Mouse (Mus musculus) forebrain, embryonic 11.5 days (tissue): ENCODE results near the gene Rbks. TPM values are rescaled to one million over a fixed set of nuclear protein-coding genes. Genes with fewer than 3 reads are reported as not detected.

Source experiments
- ATAC-seq: fragments of 200-750 bp; cut with Nextera tagmentation; replicated peaks from 2 replicates; pipeline ENCODE4 v1.8.0; 2017; ENCODE audit warnings: moderate TSS enrichment; ENCODE audit not compliant: low FRiP score
- DNase-seq: peaks from one replicate; pipeline ENCODE4 v3.0.0-alpha.2; 2017; ENCODE audit warnings: low spot score
- H3K27ac ChIP-seq: fragments of 300-500 bp; sonication (generic); 2 replicates; pipeline ENCODE4 v1.5.1; 2014; ENCODE audit warnings: low read depth, low read length
- H3K27me3 ChIP-seq: fragments of 300-500 bp; sonication (generic); 2 replicates; pipeline ENCODE4 v1.6.1; 2014; ENCODE audit warnings: mild to moderate bottlenecking, low read length, mixed read lengths; ENCODE audit not compliant: control insufficient read depth, insufficient read depth
- H3K36me3 ChIP-seq: fragments of 300-500 bp; sonication (generic); 2 replicates; pipeline ENCODE4 v1.6.1; 2014; ENCODE audit warnings: mild to moderate bottlenecking, low read length, moderate library complexity, mixed read lengths; ENCODE audit not compliant: control insufficient read depth, insufficient read depth
- H3K4me1 ChIP-seq: fragments of 300-500 bp; sonication (generic); replicated peaks from 2 replicates; pipeline ENCODE4 v1.6.1; 2014; ENCODE audit warnings: low read length, mixed read lengths; ENCODE audit not compliant: control insufficient read depth, insufficient read depth
- H3K4me2 ChIP-seq: fragments of 300-500 bp; sonication (generic); 2 replicates; pipeline ENCODE4 v1.6.1; 2014; ENCODE audit warnings: low read depth, mild to moderate bottlenecking, low read length, moderate library complexity, mixed read lengths; ENCODE audit not compliant: severe bottlenecking
- H3K4me3 ChIP-seq: fragments of 300-500 bp; sonication (generic); 2 replicates; pipeline ENCODE4 v1.5.1; 2014; ENCODE audit warnings: low read depth, low read length
- H3K9ac ChIP-seq: fragments of 300-500 bp; sonication (generic); 2 replicates; pipeline ENCODE4 v1.6.1; 2014; ENCODE audit warnings: low read length
- H3K9me3 ChIP-seq: fragments of 300-500 bp; sonication (generic); 2 replicates; pipeline ENCODE4 v1.6.1; 2016; ENCODE audit warnings: low read length, mixed read lengths; ENCODE audit not compliant: control insufficient read depth
- WGBS: fragments of 180-500 bp; shearing (Covaris S2); extraction: QIAGEN DNeasy Blood & Tissue Kit; methylation state at CpG from one replicate; pipeline ENCODE4 v1.1.7; 2014; 5-methylcytosine and 5-hydroxymethylcytosine counted together
- polyA plus RNA-seq: library from polyadenylated mRNA; unstranded; fragments of >200 nt; fragmentation: Nextera tagmentation; extraction: Ambion mirVana; gene quantifications from 2 replicates; pipeline ENCODE4 v1.2.1, GENCODE M21; 2014

Gene Rbks
- polyA plus RNA-seq, result 3.2 and 3.4 TPM in 2 replicates

- H3K9ac ChIP-seq, result peak within 1 kb of the TSS; percentile 77
- ATAC-seq, result peak; percentile 67; the same call in 1 of the 2 replicates
- H3K27ac ChIP-seq, result peak within 1 kb of the TSS; percentile 66
- 8% methylated on average over 18 of the region's 18 CpGs for WGBS
- H3K27me3 ChIP-seq, result no peaks in the 10 kb centered on the region
- no peaks in the 10 kb centered on the region for H3K4me1 ChIP-seq
- no peaks in the 10 kb centered on the region for H3K36me3 ChIP-seq
- H3K4me3 ChIP-seq, result peak within 1 kb of the TSS; percentile 72
- no peak for DNase-seq
- H3K9me3 ChIP-seq, result no peaks in the 10 kb centered on the region
- peak within 1 kb of the TSS; percentile 67 for H3K4me2 ChIP-seq
These were observed at the start of gene Rbks for GRCm38 (mm10) chr5:31696971-31697643. Gene Rbks, minus strand, starts transcription at chr5:31697627.

DNA sequence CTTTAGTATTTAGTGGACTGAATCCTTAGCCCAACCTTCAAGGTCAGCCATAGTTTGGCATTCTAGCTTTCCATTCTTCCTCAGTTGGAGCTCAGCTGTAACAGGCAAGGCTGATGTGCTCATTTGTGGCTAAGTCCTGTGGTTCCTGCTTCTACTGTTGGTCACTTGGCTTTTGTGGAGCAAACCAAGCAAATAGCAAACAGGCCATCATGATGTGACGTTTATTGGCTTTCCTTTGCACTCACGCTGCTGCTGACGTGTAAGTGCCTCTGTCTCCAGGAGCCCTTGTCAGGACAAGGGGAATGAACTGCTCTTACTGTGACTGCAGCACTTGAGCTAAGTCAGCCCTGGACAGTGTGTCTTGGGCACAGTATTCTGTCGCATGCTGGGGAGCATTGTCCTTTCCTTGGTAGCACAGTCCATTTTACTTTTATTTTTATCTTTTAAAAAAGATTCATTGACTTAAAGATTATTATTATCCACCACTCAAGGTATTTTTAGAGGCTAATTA, 45.1 kb upstream of the Rbks start:
- 0 out of 2 replicates have a peak, but pooled peaks cover 2% of the 10 kb centered on the region for H3K4me1 ChIP-seq
- H3K27ac ChIP-seq, result no peak overlapping the region
- ATAC-seq (no peak), DNase-seq (no peak)
- no peaks in the 10 kb centered on the region for H3K9me3 ChIP-seq
- no peak overlapping the region for H3K9ac ChIP-seq
- no peaks in the 10 kb centered on the region for H3K36me3 ChIP-seq
- H3K4me2 ChIP-seq, result no peak overlapping the region
- 39% methylated on average over 4 of the region's 4 CpGs for WGBS
- H3K4me3 ChIP-seq, result no peak overlapping the region
- H3K27me3 ChIP-seq, result no peaks in the 10 kb centered on the region

DNA sequence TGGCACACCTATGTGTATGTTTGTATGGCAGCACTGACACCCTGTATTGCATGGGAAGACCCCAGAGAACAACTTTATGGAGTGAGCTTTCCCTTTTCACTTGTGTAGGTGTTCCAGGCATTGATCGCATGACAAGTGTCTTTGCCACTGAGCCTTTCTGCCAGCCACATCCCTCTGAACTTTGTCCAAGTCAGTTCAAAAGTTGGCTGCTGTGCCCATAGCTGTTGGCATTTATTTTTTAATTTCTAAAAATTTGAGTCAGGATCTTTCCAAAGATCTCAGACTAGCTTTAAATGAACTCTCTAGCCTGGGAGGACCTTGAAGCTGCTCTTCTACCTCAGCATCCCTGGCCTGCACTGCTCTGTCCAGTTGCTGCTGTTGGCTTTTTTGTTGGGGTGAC, 44.5 kb upstream of the Rbks start:
- DNase-seq, result no peak
- WGBS, result 94% methylated on average over 1 of the region's 1 CpGs
- H3K36me3 ChIP-seq, result no peaks in the 10 kb centered on the region
- H3K27ac ChIP-seq, result no peak overlapping the region
- H3K4me2 ChIP-seq, result no peak overlapping the region
- H3K4me3 ChIP-seq, result no peak overlapping the region
- 0 out of 2 replicates have a peak, but pooled peaks cover 2% of the 10 kb centered on the region for H3K4me1 ChIP-seq
- ATAC-seq, result no peak
- no peaks in the 10 kb centered on the region for H3K9me3 ChIP-seq
- no peaks in the 10 kb centered on the region for H3K27me3 ChIP-seq
- H3K9ac ChIP-seq, result no peak overlapping the region

DNA sequence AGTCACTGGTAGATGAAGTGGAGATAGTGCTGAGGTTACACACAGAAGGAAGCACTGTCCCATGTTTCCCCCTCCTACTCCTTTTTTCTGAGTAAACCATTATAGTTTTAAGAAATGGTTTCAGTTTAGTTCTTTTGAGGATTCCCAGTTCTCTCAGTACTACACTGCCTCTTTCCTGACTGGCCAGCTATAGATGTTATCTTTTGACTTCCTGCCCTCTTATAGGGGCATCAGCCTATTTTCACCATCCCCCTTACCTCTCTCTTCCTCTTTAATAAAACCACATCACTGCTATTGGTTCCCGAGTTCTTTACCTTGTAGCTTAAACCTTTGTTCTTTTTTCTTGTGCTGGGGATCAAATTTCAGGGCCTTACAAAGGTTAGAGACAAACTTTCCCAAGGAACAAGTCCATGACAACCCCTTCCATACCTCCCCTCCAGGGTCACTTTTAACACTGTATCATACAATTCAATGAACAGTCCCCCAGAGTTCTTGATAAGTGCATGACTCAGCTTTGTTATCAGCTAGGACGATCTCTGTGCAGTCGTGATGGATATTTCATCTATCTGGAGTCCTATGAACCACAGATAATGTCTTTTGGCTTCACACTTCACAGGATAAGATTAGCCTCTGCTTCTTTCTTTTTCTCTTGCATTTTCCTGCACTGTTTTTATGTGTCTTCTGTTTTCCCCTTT, 35.4 kb upstream of the Rbks start:
- ATAC-seq, result no peak
- 56% methylated on average over 3 of the region's 3 CpGs for WGBS
- DNase-seq, result no peak

DNA sequence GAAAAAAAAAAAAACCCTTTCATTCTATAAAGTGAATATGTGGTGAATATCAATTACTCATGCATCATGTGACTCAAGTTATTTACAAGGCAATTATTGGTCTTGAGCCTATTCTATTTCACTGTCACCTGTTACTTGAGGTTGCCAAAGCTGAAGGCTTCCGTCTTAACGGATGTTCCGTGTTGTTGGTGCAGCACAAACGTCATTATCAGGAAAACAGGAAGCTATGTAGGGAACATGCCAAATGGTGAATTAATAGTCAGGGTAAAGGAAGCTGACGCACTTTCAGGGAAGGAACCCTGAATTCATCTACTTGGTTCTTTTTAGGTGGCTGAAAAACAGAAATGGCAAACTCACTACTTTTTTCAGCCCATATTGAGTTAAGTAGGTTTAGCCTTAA, 30.0 kb upstream of the Rbks start:
- no peak for ATAC-seq
- Histone ChIP-seq H3K36me3 (no peaks in the 10 kb centered on the region), H3K4me1 (no peaks in the 10 kb centered on the region), H3K4me3 (no peak overlapping the region), H3K9ac (no peak overlapping the region), H3K27ac (no peak overlapping the region), H3K27me3 (no peaks in the 10 kb centered on the region), H3K4me2 (no peak overlapping the region), H3K9me3 (no peaks in the 10 kb centered on the region)
- no peak for DNase-seq
- WGBS, result 77% methylated on average over 5 of the region's 5 CpGs

More for the DNA sequence above, 35.4 kb upstream of the Rbks start:
- Histone ChIP-seq H3K9me3 (no peaks in the 10 kb centered on the region), H3K9ac (no peak overlapping the region), H3K27me3 (no peaks in the 10 kb centered on the region), H3K27ac (no peak overlapping the region), H3K4me1 (no peaks in the 10 kb centered on the region), H3K4me2 (no peak overlapping the region), H3K36me3 (no peaks in the 10 kb centered on the region), H3K4me3 (no peak overlapping the region)

GRCm38 (mm10) chr5:31725885-31726284, 28.5 kb upstream of the Rbks start:
- no peak for DNase-seq
- no peaks in the 10 kb centered on the region for H3K4me1 ChIP-seq
- H3K9me3 ChIP-seq, result no peaks in the 10 kb centered on the region
- no peak overlapping the region for H3K4me2 ChIP-seq
- 89% methylated on average over 2 of the region's 2 CpGs for WGBS
- H3K9ac ChIP-seq, result no peak overlapping the region
- no peak overlapping the region for H3K27ac ChIP-seq
- H3K4me3 ChIP-seq, result no peak overlapping the region
- H3K36me3 ChIP-seq, result no peaks in the 10 kb centered on the region
- no peak for ATAC-seq
- no peaks in the 10 kb centered on the region for H3K27me3 ChIP-seq

GRCm38 (mm10) chr5:31724519-31724918, 27.1 kb upstream of the Rbks start:
- DNase-seq, result no peak

GRCm38 (mm10) chr5:31715486-31716150, 18.2 kb upstream of the Rbks start:
- Histone ChIP-seq H3K9ac (no peak overlapping the region), H3K4me2 (no peak overlapping the region), H3K4me1 (no peaks in the 10 kb centered on the region), H3K9me3 (no peaks in the 10 kb centered on the region), H3K4me3 (no peak overlapping the region), H3K36me3 (no peaks in the 10 kb centered on the region), H3K27ac (no peak overlapping the region), H3K27me3 (no peaks in the 10 kb centered on the region)
- ATAC-seq (no peak), DNase-seq (no peak)
- WGBS, result 87% methylated on average over 4 of the region's 4 CpGs

More at GRCm38 (mm10) chr5:31724519-31724918, 27.1 kb upstream of the Rbks start:
- no peak overlapping the region for H3K27ac ChIP-seq
- H3K27me3 ChIP-seq, result no peaks in the 10 kb centered on the region
- H3K9me3 ChIP-seq, result no peaks in the 10 kb centered on the region
- no peak for ATAC-seq
- H3K4me2 ChIP-seq, result no peak overlapping the region
- H3K4me3 ChIP-seq, result no peak overlapping the region
- WGBS, result 83% methylated on average over 6 of the region's 6 CpGs
- H3K9ac ChIP-seq, result no peak overlapping the region
- no peaks in the 10 kb centered on the region for H3K4me1 ChIP-seq
- H3K36me3 ChIP-seq, result no peaks in the 10 kb centered on the region
